Mouse (Mus musculus) spleen, adult 12 weeks (tissue): Measurements from ENCODE around the gene Hs3st6.

Experiments used
- DNase-seq: peaks from one replicate; pipeline ENCODE4 v3.0.0; 2022; ENCODE audit warnings: low spot score

Gene Hs3st6

DNA sequence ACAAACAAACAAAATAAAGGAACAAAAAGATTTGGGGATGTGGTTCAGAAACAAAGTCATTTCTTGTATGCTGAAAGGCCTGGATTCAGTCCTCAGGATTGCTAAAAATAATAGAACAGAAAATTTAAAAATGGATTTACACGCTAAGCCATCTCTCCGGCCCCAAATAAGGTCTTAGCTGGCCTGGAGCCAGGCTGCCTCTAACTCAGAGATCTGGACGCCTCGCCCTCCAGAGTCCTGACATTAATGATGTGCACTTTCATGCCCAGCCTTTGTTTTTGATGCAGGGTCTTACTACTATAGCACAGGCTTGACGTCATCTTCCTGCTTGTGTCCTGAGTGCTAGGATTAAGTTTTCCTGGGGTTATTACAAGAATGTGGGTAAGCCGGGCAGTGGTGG lies 23.7 kb upstream of the Hs3st6 start:
- no peak for DNase-seq

DNA sequence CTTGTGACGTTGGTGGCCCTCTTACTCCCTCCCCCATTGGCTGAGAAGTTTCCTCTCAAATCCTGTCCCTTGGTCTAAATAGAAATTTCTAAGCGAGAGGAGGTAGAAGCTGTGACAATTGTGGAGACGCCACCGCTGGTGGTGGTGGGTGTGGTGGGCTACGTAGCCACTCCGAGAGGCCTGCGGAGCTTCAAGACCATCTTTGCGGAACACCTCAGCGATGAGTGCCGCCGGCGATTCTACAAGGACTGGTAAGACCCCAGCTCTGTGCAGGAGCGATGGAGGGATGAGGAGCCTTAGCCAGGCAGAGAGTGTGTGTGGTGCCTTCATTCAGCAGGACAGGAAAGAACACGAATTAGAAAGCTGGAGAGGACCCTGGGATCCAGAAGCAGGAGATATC lies 22.0 kb upstream of the Hs3st6 start:
- DNase-seq, result no peak

DNA sequence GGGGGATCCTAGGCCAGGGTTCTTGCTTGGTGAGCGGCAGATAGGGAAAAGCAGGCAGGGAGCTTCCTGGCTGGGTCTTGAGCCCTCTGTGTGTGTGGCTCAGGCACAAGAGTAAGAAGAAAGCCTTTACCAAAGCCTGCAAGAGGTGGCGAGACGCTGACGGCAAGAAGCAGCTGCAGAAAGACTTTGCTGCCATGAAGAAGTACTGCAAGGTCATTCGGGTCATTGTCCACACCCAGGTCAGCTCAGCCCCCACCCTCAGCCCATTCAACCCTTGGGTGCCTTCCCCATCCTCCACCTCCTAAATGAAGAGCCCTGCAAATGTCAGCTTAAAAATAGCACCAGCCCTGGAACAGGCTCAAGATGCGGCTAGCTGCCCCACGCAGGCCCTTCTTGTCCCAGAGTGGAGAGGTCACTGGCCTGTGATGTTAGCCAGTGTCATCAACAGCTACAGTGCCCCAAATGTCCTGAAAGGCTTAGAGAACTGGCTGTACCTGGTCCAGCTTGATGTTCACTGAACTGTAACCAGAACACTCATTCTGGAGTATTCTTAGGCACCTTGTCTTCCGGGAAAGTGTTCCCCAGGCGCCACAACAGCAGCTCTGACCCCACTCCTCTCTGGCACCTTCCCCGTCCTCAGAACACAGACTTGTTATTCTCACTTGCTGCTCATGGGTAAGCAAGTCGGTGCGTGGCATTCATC lies 20.4 kb upstream of the Hs3st6 start:
- no peak for DNase-seq

DNA sequence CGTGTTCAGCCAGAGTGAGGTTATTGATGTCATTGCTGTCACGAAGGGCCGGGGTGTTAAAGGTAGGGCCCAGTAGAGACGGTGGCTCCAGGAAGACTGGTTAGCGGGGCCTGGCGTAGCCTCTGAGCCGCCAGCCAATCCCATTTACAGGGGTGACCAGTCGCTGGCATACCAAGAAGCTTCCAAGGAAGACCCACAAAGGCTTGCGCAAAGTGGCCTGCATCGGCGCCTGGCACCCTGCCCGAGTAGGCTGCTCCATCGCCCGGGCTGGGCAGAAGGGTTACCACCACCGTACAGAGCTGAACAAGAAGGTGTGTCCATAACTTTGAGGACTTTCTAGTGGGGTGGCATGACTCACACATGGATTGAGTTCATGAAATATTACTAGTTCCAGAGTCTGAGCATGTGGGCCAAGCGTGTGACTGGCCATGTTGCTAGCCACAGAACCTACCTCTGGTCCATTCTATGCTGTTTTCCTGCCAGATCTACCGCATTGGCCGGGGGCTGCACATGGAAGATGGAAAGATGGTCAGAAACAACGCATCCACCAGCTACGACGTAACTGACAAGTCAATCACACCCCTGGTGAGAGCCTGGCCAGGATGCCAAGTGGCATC lies 19.2 kb upstream of the Hs3st6 start:
- no peak for DNase-seq

DNA sequence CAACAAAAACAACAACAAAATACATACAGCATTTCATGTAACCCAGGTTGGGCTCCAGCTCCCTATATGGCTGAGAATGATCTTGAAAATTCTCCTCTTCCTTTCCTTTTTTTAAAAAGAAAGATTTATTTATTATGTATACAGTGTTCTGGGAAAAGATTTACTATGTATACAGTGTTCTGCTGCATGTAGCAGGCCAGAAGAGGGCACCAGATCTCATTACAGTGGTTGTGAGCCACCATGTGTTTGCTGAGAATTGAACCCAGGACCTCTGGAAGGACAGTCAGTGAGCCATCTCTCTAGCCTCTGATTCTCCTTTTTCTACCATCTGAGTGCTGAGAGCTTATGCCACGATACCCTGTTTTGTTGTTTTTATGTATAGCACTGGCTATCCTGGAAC lies 18.3 kb upstream of the Hs3st6 start:
- DNase-seq, result no peak

DNA sequence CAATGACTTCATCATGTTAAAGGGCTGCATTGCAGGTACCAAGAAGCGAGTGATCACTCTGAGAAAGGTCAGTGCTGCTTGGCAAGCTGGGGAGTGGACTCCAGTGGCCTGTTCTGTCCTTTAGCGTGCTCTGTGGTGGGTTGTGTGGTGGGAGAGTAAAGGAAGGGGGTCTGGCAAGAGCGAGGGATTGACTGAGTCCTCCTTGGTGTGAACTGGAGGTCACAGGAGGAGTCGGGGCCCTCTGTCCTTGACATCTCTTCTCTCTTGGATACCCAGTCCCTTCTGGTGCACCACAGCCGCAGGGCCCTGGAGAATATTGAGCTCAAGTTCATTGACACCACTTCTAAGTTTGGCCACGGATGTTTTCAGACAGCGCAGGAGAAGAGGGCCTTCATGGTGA lies 17.3 kb upstream of the Hs3st6 start:
- DNase-seq, result no peak

DNA sequence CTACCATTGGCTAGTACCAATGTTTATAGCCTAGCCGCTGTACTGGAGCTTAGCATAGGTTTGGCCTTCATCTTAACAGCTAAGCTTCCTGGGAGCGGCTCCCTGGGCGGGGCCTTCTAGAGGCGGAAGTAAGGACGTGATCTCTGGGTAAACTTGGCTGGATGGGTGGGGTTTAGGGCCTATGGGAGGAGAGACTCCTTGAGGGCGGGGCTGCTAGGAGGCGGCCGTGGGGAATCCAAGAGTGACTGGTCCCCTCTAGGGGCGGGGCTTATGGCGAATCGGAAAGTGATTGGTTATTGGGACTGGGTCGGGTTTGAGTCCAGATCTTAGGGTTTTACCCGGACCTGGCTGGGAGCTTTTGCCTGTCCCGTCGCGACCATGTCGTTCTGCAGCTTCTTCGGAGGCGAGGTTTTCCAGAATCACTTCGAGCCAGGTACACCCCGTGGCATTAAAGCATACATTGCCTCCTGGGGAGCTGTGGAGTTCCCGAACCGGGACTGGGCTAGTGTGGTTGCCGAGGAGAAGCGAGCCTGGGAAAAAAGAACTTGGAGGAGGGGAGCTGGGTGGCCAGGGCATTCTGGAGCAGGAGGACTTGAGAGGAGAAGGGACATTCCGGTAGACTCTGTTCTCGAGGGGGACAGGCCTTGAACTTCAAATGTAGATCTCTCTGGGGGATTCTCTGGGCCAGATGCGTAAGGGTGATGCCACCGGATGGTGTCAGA lies 16.3 kb upstream of the Hs3st6 start, which contains the start of gene Msrb1:
Gene Msrb1 (plus strand): TSS at position 313 of the 722 bp plus-strand sequence.
- DNase-seq, result peak; percentile 95

DNA sequence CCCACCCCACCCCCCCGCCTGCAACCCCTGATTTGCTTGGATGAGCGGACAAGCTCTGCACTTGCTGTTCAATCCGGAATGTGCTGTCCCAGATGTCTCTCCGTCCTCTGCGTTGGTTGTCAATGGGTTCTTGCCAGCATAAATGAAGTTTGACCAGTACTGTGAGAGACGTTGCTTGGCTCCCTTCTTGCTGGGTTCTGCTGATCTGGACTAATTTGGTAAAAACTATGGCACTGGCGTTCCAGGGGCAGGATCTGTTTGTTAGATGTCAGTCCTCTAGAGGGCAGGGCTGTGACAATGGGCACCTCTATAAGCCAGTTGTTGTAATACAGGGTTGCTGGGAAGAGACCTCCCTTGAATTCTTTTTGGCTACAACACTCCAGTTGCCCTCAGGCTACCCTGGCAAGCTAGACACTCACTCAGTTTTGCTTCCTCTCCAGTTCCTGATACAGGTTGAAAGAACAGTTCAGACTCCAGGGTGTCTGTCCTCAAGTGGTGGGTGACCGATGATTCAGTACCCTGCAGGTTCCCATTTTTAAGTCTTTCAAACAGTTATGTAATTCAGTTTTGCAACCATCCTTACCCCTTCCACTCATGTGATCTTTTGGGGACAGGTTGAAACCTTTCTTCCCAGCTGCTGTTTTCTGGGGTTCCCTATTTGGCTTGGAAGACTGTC lies 15.5 kb upstream of the Hs3st6 start:
- no peak for DNase-seq

DNA sequence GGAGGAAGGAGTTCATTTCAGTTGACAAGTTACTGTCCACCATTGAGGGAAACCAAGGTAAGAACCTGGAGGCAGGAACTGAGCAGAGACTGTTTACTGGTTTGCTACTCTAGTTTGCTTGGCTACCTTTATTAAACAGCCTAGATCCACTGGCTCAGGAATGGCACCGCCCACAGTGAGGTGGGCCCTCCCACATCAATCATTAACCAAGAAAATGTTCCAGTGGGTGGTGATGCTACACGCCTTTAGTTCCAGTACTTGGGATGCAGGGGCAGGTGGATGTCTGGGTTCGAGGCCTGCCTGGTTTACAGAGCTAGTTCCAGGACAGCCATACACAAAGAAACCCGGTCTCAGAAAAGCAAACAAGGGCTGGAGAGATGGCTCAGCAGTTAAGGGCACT lies 14.6 kb upstream of the Hs3st6 start:
- DNase-seq, result no peak

DNA sequence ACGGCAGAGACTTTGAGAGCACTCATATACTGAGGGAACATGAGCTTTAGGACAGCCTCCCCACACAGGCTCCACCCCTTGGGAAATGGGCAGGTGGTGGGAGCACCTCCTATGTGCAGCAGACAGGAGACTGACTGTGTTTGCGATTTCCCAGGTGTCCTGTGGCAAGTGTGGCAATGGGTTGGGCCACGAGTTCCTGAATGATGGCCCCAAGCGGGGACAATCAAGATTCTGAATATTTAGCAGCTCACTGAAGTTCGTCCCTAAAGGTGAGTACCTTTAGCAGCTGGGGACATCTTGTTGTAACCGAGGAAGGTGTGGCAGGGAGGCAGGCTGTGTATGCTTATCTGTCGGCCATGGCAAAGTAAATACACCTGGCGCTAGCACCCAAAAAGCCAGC lies 12.9 kb upstream of the Hs3st6 start:
- no peak for DNase-seq

DNA sequence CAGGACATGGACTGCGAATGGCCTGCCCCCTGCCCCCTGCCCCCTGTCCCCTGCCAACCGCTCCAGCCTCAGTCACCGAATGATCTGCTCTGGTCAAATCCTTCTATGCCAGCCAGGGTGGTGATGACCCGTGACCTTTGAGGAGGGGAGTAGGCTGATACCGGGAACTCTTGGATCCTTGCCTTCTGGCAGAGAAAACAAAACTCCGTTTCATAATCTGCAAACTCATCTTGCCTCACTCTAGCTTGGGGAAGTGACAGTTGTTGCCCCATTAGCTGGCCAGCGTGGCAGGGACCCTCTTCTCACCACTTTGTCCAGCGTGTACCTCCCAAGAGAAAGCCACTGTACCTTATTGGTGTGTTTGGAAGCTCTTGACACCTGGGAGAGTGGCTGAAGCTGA lies 10.5 kb upstream of the Hs3st6 start:
- DNase-seq, result no peak

DNA sequence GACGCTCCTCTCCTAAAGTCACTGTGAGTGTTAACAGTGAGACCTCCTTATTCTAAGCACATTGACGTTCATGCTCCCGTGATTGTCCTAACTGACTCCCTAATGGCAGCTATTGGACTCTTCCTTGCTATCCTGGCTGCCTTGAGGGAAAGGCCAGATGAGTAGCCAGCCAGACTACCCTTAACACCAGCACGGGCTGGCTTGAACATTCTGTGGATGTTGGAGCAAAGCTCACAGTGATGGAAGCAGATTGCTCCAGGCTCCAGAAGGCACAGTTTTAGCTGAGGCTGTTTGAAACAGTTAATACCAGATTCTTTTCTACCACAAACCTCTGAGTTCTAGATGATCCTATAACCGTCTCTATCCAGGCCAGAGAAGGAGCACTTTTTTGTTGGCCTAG lies 8.9 kb upstream of the Hs3st6 start:
- DNase-seq, result no peak

DNA sequence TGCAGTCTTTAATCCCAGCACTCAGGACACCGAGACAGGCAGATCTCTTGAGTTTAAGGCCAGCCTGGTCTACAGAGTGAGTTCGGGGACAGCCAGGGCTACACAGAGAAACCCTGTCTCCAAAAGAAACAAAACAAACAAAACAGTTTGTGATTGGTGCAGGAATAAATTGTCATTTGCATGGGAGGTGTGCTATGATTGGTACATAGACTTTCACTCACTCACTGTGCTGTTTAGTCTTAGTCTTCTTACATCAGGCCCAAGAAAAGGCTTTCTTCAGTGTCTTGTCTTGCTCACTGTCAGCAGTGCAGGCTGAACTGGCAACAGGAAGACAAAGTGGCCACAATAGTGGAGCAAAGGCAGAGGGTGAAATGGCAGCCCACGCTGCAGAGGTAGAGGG lies 8.4 kb upstream of the Hs3st6 start:
- no peak for DNase-seq

DNA sequence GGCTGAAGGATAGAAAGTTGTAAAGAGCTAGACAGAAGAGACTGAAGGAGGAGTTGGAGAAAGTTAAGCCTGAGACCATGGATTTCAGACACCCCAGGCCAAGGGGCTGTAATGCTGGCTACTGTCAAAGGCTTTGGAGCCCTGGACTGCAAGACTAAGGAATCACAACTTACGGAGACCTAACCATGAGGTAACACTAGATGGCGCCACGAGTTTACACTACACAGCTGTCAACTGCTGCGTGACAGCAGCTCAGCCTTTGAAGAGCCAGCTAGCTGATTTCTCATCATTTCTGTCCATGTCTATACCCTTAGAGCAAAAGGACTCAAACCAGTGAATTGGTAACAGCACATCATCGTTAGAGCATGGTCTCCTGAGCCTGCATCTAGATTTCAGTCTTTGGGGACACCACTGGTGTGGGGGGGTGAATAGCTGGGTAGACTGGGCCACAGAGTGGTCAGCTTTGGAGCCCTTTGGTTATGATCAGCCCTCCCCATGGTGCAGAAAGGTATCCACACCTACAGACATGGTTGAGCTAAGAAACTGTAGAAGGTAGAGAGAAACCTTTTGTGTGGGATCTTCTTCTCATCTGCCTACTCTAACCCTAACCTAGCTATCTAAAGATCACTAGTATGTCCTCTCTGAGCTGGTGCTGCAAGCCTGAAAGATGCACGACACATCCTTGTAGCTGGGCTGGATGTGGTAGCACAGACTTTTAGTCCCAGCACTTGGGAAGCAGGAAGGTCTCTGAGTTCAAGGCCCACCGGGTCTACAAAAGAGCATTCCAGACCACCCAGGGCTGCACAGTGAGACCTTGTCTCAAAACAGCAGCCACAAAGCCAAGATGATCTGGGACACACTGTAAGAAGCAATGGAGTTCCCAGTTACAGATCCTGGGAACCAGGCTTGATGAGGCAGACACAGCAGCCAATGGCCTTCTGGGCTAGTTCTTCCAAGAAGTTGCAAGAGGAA lies 7.0 kb upstream of the Hs3st6 start:
- DNase-seq, result peak; percentile 62

DNA sequence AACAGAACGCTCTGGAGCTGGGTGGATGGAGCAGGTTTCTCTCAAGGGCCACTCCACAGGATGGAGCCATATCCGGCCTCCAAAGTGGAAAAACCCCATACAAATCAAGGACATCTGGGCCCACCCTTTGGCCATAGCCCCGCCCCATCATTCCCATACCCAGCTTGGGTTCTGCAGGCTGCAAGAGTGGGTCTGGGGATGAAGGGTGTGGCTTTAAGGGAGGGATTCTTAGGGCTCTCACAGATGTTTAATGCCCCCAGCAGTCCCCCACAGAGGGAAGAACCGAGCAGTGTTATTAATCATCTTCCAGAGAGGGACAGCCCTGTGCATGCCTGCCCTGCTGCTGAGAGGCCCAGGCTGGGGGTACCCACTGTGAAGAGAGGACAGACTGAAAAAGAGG lies 5.8 kb upstream of the Hs3st6 start:
- DNase-seq, result no peak

DNA sequence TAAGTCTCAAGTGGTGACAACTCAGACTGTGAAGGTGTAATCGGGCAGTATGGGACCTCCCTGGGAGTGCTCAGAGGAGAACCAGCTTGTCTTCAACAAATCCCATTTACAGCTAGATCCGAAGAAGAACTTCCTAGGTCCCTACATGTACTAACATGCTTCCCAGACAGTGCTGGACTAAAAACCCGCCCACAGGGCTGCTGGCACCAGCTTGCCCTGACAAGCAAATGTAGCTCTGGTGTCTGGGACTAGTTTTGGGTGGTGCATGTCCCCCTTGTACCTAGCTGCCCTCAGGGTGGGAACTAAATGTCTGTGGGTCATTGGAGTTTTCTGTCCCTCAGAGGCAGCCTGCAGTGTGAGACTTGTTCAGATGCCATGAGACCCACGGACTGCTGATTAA lies 1.3 kb upstream of the Hs3st6 start:
- no peak for DNase-seq

DNA sequence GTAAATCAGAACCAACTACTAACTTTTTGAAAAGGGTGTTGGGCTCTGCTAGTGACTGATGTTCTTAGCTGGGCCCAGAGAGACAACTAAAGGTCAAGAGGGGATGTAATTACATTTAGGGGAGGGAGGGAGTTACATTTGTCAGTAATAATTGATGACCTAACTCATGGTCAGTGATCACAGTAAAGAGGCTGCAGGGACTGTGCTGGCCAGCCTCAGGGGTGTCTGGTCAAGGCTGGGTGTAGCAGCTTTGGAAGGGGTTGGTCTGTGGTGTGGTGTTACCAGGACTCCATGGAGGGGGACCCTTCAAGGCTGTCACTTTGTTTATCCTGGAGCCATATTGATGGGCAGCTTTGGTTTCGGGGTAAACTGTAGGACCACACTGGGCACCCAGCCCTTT lies 4.6 kb downstream of the Hs3st6 start:
- no peak for DNase-seq

DNA sequence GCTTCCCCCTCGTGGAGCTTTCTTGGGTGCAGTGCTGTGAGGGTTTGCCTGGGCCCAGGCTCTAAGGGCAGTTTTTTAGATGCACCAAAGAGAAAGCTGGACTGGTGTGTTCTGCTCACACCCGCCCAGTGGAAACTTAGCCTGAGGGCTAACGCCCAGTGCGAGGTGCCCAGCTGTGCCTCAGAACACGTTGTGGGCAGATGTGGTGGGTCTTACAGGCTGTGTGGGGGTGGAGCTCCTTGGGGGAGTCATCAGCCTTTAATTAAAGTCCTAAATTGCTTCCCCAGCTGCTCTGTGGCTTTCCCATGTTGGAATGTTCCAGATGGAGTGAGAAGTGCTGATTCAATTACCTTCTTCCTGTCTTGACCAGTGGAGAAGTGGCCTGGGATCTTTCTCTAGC lies 8.3 kb downstream of the Hs3st6 start:
- no peak for DNase-seq

DNA sequence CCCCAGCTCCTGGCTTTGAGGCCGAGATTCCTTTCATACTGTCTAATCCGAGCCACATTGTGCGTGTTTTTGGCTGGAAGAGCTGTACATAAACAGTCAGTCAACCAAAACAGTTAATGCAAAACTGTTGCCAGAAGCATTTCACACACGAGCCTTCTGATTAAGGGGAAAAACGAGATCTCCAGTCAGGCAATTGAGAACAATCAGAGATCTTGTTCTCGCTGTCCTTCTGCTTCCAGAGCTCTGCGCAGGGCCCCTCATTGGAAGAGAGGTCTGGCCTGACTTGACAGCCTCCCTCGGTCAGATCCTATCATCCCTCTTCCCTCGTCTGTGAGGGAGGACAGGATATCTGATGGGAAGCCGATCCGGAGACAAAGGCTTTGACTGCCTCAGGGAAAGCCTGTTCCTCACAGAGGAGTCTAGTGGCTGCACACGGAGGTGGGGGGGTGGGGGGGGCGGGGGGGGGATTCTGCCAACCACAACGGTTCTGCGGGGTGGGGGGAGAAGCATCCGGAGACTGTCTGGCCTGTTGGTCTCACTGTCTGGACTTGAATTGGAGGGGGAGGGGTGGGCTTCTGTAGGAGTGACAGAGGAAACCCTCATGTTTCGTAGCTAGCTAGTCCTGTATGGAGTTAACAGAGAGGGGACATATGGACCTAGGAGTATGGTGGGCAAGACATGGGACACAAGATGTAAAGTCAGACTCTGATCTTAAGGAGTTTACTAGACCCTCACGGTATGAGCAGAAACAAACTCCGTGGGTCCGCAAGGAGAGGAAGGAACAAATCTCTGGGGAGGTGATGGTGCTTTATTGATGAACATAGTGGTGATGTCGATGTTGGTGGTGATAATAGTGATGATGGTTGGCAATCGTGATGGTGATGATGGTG lies 12.5 kb downstream of the Hs3st6 start:
- DNase-seq, result no peak

DNA sequence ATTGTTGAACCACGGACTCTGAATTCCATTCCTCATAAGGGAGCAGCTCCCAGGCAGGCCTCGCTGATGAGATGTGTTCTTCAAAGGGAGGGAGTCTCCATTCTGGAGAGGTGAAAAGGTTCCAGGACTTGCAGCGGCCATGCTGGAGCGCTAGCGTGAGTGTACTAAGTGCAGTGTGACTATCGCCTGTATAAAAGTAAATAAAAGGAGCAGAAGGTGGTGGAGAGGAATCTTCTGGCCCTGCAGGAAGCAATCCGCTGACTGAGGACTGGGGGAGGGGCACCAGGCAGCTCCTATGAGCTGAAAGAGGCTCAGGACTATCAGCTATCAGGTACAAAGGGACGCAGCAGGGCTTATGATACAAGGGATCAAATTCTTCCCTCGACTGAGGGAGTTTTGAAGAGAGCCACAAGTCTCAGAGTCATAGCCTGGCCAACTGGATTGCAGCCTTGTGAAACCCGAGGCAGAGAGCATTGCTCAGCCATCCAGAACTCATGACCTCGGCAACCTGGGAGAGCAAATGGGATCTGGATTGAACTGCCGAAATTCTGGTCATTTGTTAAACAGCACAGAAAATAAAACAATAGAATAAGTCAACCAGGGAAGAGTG lies 13.6 kb downstream of the Hs3st6 start:
- no peak for DNase-seq
